Mouse (Mus musculus): Measurements from ENCODE around the gene S100a3. TPM values are rescaled to one million over a fixed set of nuclear protein-coding genes. Genes with fewer than 3 reads are reported as not detected.

S100a3 gene
- total and polyA plus RNA-seq, 3 experiments = 0.03 to 0.04 TPM; not detected in 1

- H3K9me3 ChIP-seq (replicated peaks; ENCODE audit: insufficient read depth, low read length) = no peaks in the 10 kb centered on the region
- TF ChIP-seq RCOR1 (IDR thresholded peaks at IDR 0.05; ENCODE audit: low read depth, low read length) (no peak), POLR2AphosphoS2 (IDR thresholded peaks at IDR 0.05; ENCODE audit: low read length) (no peak), EP300 (IDR thresholded peaks at IDR 0.05; ENCODE audit: low read depth in 1 of 2, low read length in 2 of 2) (no peak), RAD21 (IDR thresholded peaks at IDR 0.05; ENCODE audit: low read depth, low read length) (peak; percentile 51), NELFE (IDR thresholded peaks at IDR 0.05; ENCODE audit: low read depth, low read length) (no peak), ZNF384 (IDR thresholded peaks at IDR 0.05; ENCODE audit: low read depth, low read length) (no peak), USF1 (IDR thresholded peaks at IDR 0.05; ENCODE audit: low read depth, low read length) (no peak), TBP (IDR thresholded peaks at IDR 0.05; ENCODE audit: low read depth, low read length) (0 out of 2 replicates have a peak, but pooled peaks have one; percentile 37), POLR2A (IDR thresholded peaks at IDR 0.05; ENCODE audit: control insufficient read depth in 1 of 2, insufficient read depth in 1 of 2, low read depth in 1 of 2, low read length in 2 of 2, poor library complexity in 1 of 2) (no peak), POLR2AphosphoS5 (IDR thresholded peaks at IDR 0.05; ENCODE audit: borderline replicate concordance, low read depth, low read length) (no peak), MAZ (IDR thresholded peaks at IDR 0.05; ENCODE audit: low read depth, low read length) (no peak), MYC (IDR thresholded peaks at IDR 0.05; ENCODE audit: low read depth, low read length) (no peak), TAL1 (IDR thresholded peaks at IDR 0.05; ENCODE audit: low read length) (no peak), UBTF (IDR thresholded peaks at IDR 0.05; ENCODE audit: borderline replicate concordance, insufficient read depth, low read depth, low read length) (no peak), E2F4 (IDR thresholded peaks at IDR 0.05; ENCODE audit: borderline replicate concordance, low read depth, low read length) (no peak), NRF1 (IDR thresholded peaks at IDR 0.05; ENCODE audit: insufficient read depth, low read depth, low read length, poor library complexity, severe bottlenecking) (no peak), SMC3 (IDR thresholded peaks at IDR 0.05; ENCODE audit: low read depth, low read length) (peak; percentile 62), CHD1 (IDR thresholded peaks at IDR 0.05; ENCODE audit: low read depth, low read length) (no peak), GATA1 (IDR thresholded peaks at IDR 0.05; ENCODE audit: low read depth, low read length) (no peak), MYB (IDR thresholded peaks at IDR 0.05; ENCODE audit: low read depth, low read length) (no peak), CHD2 (IDR thresholded peaks at IDR 0.05; ENCODE audit: low read length) (no peak), BHLHE40 (IDR thresholded peaks at IDR 0.05; ENCODE audit: borderline replicate concordance, low read depth, low read length) (no peak), ETS1 (IDR thresholded peaks at IDR 0.05; ENCODE audit: low read depth, low read length) (no peak), MAX (IDR thresholded peaks at IDR 0.05; ENCODE audit: low read length) (no peak; the same call in 1 of the 2 replicates), TCF12 (IDR thresholded peaks at IDR 0.05; ENCODE audit: low read depth, low read length) (no peak), HCFC1 (IDR thresholded peaks at IDR 0.05; ENCODE audit: low read depth, low read length) (no peak), JUND (IDR thresholded peaks at IDR 0.05; ENCODE audit: low read depth, low read length) (no peak), MAFK (IDR thresholded peaks at IDR 0.05; ENCODE audit: borderline replicate concordance, low read depth, low read length) (no peak), ZMIZ1 (IDR thresholded peaks at IDR 0.05; ENCODE audit: low read depth, low read length) (no peak), ZKSCAN1 (IDR thresholded peaks at IDR 0.05; ENCODE audit: low read depth, low read length) (no peak), MEF2A (IDR thresholded peaks at IDR 0.05; ENCODE audit: extremely low read depth, insufficient replicate concordance, low read depth, low read length, poor library complexity, severe bottlenecking) (no peak), MXI1 (IDR thresholded peaks at IDR 0.05; ENCODE audit: low read depth, low read length) (no peak), SIN3A (IDR thresholded peaks at IDR 0.05; ENCODE audit: low read length) (peak; percentile 81), KAT2A (conservative IDR thresholded peaks at IDR 0.05; ENCODE audit: low read depth, low read length) (no peak), ELF1 (IDR thresholded peaks at IDR 0.05; ENCODE audit: low read depth, low read length) (0 out of 2 replicates have a peak, but pooled peaks have one; percentile 4), CTCF (IDR thresholded peaks at IDR 0.05 in 2 of 3, conservative IDR thresholded peaks at IDR 0.05 in 1 of 3; ENCODE audit: control insufficient read depth in 1 of 3, insufficient read depth in 1 of 3, low read depth in 2 of 3, low read length in 3 of 3, poor library complexity in 1 of 3, severe bottlenecking in 1 of 3) (peak in 2 of 3 experiments; percentile 71 to 78)
- H3K36me3 ChIP-seq (ENCODE audit: control insufficient read depth in 1 of 2, insufficient read depth in 2 of 2, low read length in 2 of 2) = no peaks in the 10 kb centered on the region; a peak in 2 of 4 replicates
- no peak overlapping the region for H3K4me3 ChIP-seq (ENCODE audit: control insufficient read depth in 1 of 2, insufficient read depth in 1 of 2, low read depth in 2 of 2, low read length in 2 of 2)
- H3K27me3 ChIP-seq (ENCODE audit: control insufficient read depth in 1 of 2, insufficient read depth in 2 of 2, low read length in 2 of 2) = no peaks in the 10 kb centered on the region
- peak; percentile 90 for DNase-seq (ENCODE audit: low read depth, low spot score)
- H3K4me1 ChIP-seq (ENCODE audit: control insufficient read depth in 1 of 2, insufficient read depth in 2 of 2, low read length in 2 of 2) = peaks cover 2 to 13% of the 10 kb centered on the region in 2 experiments; a peak in 2 of 4 replicates
- no peak overlapping the region for H3K9ac ChIP-seq (ENCODE audit: control insufficient read depth, low read depth, low read length, poor library complexity, severe bottlenecking)
- H3K79me2 ChIP-seq (ENCODE audit: control insufficient read depth, insufficient read depth, low read length, poor library complexity) = no peaks in the 10 kb centered on the region
- no peak overlapping the region for H3K27ac ChIP-seq (ENCODE audit: control insufficient read depth, low read depth, low read length)
These were observed 35.0 kb upstream of the S100a3 start for GRCm38 (mm10) chr3:90525421-90525820.
